Mouse (Mus musculus): ENCODE measurements around the gene Lyl1. TPM values are rescaled to one million over a fixed set of nuclear protein-coding genes. Genes with fewer than 3 reads are reported as not detected.

The Lyl1 gene
- polyA plus RNA-seq, 1 experiment from 2014 or later: 4.8 TPM

DNA sequence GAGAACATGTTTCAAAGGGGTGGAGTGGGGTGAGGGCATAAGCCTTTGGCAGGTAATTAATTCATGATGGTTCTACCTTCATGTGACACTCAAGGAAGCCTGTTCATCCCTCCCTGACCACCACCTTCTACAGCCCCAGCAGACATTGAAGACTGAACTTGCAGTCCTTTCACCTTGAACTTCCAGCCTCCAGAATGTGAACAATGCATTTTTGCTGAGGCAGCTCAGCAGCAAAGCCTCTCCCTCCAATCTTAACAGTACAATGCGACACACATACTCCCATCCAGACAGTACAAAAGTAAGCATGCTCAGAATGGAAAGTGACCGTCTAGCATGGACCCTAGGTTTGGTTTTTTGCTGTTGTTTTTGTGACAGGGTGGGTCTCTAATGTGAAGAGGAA is 19.8 kb upstream of the Lyl1 start:
- Histone ChIP-seq H3K4me2 (ENCODE audit: low read depth, severe bottlenecking) (no peak overlapping the region), H3K4me3 (ENCODE audit: low read depth, low read length) (no peak overlapping the region), H3K9ac (ENCODE audit: low read length) (no peak overlapping the region), H3K36me3 (ENCODE audit: control insufficient read depth, insufficient read depth, low read length) (peaks cover 14% of the 10 kb centered on the region; the same call in 1 of the 2 replicates), H3K9me3 (ENCODE audit: control insufficient read depth, low read length) (no peaks in the 10 kb centered on the region), H3K27ac (replicated peaks; ENCODE audit: low read depth, low read length) (no peak overlapping the region), H3K27me3 (ENCODE audit: control insufficient read depth, insufficient read depth, low read length) (no peaks in the 10 kb centered on the region), H3K4me1 (ENCODE audit: control insufficient read depth, insufficient read depth, low read length) (peaks cover 13% of the 10 kb centered on the region)
- DNase-seq (ENCODE audit: low spot score) (no peak), ATAC-seq (ENCODE audit: insufficient number of reproducible peaks, low FRiP score, low TSS enrichment, low read depth) (no peak)
- WGBS: 90% methylated on average over 2 of the region's 2 CpGs

DNA sequence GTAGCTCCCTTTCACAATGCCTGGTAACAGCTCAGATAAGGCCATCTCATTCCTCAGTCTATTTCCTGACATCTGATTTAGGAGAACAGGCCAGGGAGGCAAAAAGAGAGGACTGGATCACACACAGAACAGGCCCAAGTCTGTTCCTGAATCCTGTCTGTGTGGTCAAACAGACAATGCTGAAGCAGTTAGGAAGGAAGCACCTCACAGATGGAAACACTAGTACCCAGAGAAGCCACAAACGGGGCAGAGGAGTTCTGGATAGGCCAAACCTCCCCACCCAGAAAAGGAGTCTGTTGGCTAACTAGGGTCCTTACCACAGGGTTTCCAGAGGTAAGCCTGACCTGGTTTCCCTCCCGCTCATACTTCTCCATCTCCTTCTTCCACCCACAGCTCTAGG is 19.0 kb upstream of the Lyl1 start:
- Histone ChIP-seq H3K36me3 (ENCODE audit: control insufficient read depth, insufficient read depth, low read length) (peaks cover 13% of the 10 kb centered on the region; the same call in 1 of the 2 replicates), H3K4me2 (ENCODE audit: low read depth, severe bottlenecking) (no peak overlapping the region), H3K9ac (ENCODE audit: low read length) (peak overlapping the region; percentile 14; the same call in 1 of the 2 replicates), H3K4me1 (ENCODE audit: control insufficient read depth, insufficient read depth, low read length) (peaks cover 14% of the 10 kb centered on the region), H3K9me3 (ENCODE audit: control insufficient read depth, low read length) (no peaks in the 10 kb centered on the region), H3K27me3 (ENCODE audit: control insufficient read depth, insufficient read depth, low read length) (no peaks in the 10 kb centered on the region), H3K27ac (replicated peaks; ENCODE audit: low read depth, low read length) (no peak overlapping the region), H3K4me3 (ENCODE audit: low read depth, low read length) (no peak overlapping the region)
- DNase-seq (ENCODE audit: low spot score) (no peak), ATAC-seq (ENCODE audit: insufficient number of reproducible peaks, low FRiP score, low TSS enrichment, low read depth) (no peak)
- WGBS: 89% methylated on average over 2 of the region's 2 CpGs

DNA sequence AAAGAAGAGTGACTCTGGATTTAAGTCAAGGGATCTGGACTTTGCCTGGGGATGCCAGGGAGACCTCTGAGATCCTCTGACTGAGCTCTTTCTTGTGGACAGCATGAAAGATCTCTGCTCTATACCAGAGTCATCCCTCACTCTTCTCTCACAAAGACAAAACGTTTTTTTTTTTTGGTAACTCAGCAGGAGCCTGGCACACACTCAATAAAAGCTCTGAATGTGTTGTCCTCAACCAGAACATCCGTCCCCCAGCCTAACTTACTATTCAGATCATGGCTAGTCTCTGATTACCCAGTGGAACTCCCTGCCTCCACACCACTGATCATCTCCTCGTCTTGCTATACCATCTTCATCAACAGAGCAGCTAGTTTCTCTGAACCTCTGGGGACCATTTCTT is 16.7 kb upstream of the Lyl1 start:
- Histone ChIP-seq H3K27ac (replicated peaks; ENCODE audit: low read depth, low read length) (no peak overlapping the region), H3K36me3 (ENCODE audit: control insufficient read depth, insufficient read depth, low read length) (peaks cover 12% of the 10 kb centered on the region; the same call in 1 of the 2 replicates)

DNA sequence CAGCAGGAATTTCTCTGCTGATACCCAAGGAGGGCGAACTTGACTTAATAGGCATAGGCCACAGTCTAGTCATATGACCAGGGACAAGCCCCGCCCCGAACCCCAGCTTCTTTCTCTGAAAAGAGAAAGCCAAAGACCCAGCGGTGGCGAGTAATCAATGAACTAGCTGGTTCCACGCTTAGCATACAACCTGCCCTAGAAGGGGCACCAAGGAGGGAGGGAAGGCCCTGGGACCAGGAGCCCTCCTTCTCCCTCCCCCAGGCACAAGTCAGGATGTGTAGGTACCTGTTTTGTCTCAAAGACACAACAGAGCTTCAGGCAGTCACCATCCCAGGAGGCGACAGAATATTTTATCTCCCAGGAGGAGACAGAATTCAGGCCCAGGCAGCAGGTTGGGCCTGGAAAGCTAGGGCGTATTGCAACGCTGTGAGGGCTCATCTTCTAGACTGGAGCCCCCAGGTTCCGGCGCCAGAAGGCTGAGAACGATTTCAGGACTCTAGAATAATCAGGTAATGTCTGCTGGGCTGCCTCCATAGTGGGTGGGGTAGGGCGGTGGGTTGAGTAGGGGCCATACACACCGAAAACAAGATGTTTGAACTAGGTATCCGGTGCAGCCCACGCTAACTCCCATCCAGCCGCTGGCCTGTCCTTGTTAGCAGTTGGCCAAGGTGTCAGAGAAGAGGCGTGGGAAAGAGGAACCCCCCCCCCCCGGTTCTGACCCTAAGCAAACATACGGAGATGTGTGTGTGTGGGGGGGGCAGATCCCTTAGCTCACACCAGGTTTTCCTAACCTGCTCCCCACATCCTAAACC is 14.9 kb upstream of the Lyl1 start, which contains the start of gene Trmt1:
Gene Trmt1 (plus strand): TSS at position 117 of the 812 bp plus-strand sequence.
- DNase-seq (ENCODE audit: low spot score) (peak; percentile 49), ATAC-seq (ENCODE audit: insufficient number of reproducible peaks, low FRiP score, low TSS enrichment, low read depth) (peak; percentile 29; the same call in 1 of the 2 replicates)
- Histone ChIP-seq H3K27ac (replicated peaks; ENCODE audit: low read depth, low read length) (peak within 1 kb of the TSS; percentile 98), H3K4me2 (ENCODE audit: low read depth, severe bottlenecking) (peak within 1 kb of the TSS; percentile 92), H3K27me3 (ENCODE audit: control insufficient read depth, insufficient read depth, low read length) (no peaks in the 10 kb centered on the region), H3K36me3 (ENCODE audit: control insufficient read depth, insufficient read depth, low read length) (peaks cover 15% of the 10 kb centered on the region; the same call in 1 of the 2 replicates), H3K4me3 (ENCODE audit: low read depth, low read length) (peak within 1 kb of the TSS; percentile 100), H3K4me1 (ENCODE audit: control insufficient read depth, insufficient read depth, low read length) (peaks cover 23% of the 10 kb centered on the region), H3K9ac (ENCODE audit: low read length) (peak within 1 kb of the TSS; percentile 100), H3K9me3 (ENCODE audit: control insufficient read depth, low read length) (no peaks in the 10 kb centered on the region)
- 11% methylated on average over 19 of the region's 20 CpGs for WGBS

More for the DNA sequence above, 16.7 kb upstream of the Lyl1 start:
- Histone ChIP-seq H3K4me2 (ENCODE audit: low read depth, severe bottlenecking) (no peak overlapping the region), H3K4me1 (ENCODE audit: control insufficient read depth, insufficient read depth, low read length) (peaks cover 14% of the 10 kb centered on the region), H3K27me3 (ENCODE audit: control insufficient read depth, insufficient read depth, low read length) (no peaks in the 10 kb centered on the region), H3K9ac (ENCODE audit: low read length) (no peak overlapping the region), H3K9me3 (ENCODE audit: control insufficient read depth, low read length) (no peaks in the 10 kb centered on the region), H3K4me3 (ENCODE audit: low read depth, low read length) (no peak overlapping the region)
- 73% methylated on average over 3 of the region's 3 CpGs for WGBS
- ATAC-seq (ENCODE audit: insufficient number of reproducible peaks, low FRiP score, low TSS enrichment, low read depth): no peak
- DNase-seq (ENCODE audit: low spot score): no peak

DNA sequence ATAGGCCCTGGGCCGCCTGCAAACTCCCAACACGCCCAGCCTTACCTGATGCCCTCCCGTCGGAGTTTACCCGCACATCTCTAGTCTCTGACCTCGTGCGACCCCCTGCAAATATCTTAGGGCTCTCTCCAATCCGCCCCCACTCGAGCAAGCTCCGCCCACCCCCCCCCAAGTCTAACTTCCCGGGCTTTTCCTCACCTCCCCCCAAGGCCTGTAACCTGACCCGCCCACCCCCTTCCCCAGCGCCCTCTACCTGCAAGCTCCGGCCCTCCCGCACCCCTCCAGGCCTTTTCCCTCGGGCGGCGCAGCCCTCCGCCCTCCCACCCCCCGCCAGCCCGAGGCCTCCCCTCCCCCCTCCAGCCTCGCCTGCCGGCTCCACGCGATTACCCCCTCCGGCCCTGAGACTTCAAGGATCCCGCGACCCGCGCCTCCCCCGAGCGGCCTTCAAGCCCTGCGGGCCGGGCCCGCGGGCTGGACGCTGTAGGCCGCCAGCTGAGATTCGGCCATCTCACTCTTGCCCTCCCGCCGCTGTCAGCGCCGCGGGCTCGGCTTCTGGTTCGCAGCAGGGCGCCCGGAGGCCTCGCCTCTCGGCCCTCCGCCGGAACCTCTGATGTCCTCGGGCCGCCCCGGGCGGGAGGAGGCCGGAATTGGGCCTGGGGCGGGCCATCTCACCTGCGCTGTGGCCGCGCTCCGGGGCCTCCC is 14.1 kb upstream of the Lyl1 start:
- peak overlapping the region; percentile 98 for H3K27ac ChIP-seq (replicated peaks; ENCODE audit: low read depth, low read length)
- peaks cover 23% of the 10 kb centered on the region for H3K4me1 ChIP-seq (ENCODE audit: control insufficient read depth, insufficient read depth, low read length)
- peaks cover 14% of the 10 kb centered on the region; the same call in 1 of the 2 replicates for H3K36me3 ChIP-seq (ENCODE audit: control insufficient read depth, insufficient read depth, low read length)
- DNase-seq (ENCODE audit: low spot score) (peak; percentile 79), ATAC-seq (ENCODE audit: insufficient number of reproducible peaks, low FRiP score, low TSS enrichment, low read depth) (peak; percentile 71)
- H3K9me3 ChIP-seq (ENCODE audit: control insufficient read depth, low read length): no peaks in the 10 kb centered on the region
- peak overlapping the region; percentile 100 for H3K4me3 ChIP-seq (ENCODE audit: low read depth, low read length)
- H3K9ac ChIP-seq (ENCODE audit: low read length): peak overlapping the region; percentile 100
- no peaks in the 10 kb centered on the region for H3K27me3 ChIP-seq (ENCODE audit: control insufficient read depth, insufficient read depth, low read length)
- peak overlapping the region; percentile 92 for H3K4me2 ChIP-seq (ENCODE audit: low read depth, severe bottlenecking)
- under 1% methylated on average over 44 of the region's 62 CpGs for WGBS

DNA sequence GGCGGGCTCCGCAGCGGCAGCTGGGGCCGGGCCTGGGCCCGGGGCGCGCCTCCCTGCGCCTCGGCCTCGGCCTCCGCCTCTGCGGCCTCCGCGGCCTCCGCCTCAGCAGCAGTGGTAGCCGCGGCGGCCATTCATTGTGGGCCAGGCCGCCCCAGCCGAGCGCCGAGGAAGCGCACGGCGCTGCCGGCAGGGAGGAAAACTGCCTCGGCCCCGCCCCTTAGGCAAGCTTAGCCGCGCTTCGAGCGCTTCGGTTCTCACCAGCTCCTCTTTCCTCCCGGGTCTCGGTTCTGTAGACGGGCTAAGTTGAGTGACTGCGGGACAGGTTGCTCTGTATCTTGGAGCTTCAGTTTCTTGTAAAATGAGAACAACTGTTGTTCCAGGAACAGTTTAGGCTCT is 13.6 kb upstream of the Lyl1 start, which contains the start of gene Nacc1:
Gene Nacc1 (minus strand): TSS at position 158 of the 396 bp plus-strand sequence.
- Histone ChIP-seq H3K9me3 (ENCODE audit: control insufficient read depth, low read length) (no peaks in the 10 kb centered on the region), H3K27ac (replicated peaks; ENCODE audit: low read depth, low read length) (peak within 1 kb of the TSS; percentile 98), H3K27me3 (ENCODE audit: control insufficient read depth, insufficient read depth, low read length) (no peaks in the 10 kb centered on the region), H3K4me3 (ENCODE audit: low read depth, low read length) (peak within 1 kb of the TSS; percentile 100), H3K9ac (ENCODE audit: low read length) (peak within 1 kb of the TSS; percentile 100), H3K36me3 (ENCODE audit: control insufficient read depth, insufficient read depth, low read length) (peaks cover 12% of the 10 kb centered on the region; the same call in 1 of the 2 replicates), H3K4me1 (ENCODE audit: control insufficient read depth, insufficient read depth, low read length) (peaks cover 23% of the 10 kb centered on the region), H3K4me2 (ENCODE audit: low read depth, severe bottlenecking) (peak within 1 kb of the TSS; percentile 92)
- peak; percentile 76 for ATAC-seq (ENCODE audit: insufficient number of reproducible peaks, low FRiP score, low TSS enrichment, low read depth)
- DNase-seq (ENCODE audit: low spot score): peak; percentile 89
- WGBS: under 1% methylated on average over 34 of the region's 37 CpGs

DNA sequence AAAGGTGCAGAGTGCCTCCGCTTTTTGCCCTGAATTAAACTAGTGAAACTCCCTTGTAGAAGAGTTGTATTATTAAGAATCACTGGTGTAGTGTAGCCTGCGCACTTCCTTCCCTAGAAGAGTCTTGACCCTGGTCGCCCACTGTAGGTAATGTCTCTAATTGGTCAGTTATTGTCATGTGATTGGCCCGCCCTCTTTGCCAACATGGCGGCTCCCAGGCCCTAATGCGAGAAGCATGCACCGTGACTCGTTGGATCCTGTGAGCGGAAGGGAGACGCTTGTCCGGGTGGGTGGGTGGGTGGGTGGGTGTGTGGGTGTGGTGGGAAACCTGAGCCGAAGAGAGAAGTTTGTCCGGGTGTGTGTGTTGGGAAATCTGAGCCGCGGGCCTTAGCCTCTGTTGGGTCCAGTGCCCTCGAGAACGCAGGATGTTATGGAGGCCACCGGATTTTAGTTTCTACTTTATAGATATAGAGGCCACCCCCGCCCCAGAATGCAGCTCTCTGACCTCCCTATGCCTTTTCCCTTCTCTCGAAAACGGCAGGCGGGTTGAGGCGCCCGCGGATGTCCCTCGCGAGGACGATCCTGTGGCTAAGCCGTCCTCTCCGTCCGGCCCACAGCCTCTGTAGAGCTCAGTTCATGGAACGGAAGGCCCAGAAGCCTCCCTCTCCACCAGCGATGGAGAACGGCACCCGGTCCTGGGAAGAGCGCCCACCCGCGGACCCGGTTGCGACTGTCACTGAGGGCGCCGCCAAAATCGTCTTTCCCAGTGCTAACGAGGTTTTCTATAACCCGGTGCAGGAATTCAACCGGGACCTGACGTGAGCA is 12.0 kb upstream of the Lyl1 start:
- Histone ChIP-seq H3K9ac (ENCODE audit: low read length) (peak overlapping the region; percentile 77), H3K36me3 (ENCODE audit: control insufficient read depth, insufficient read depth, low read length) (peaks cover 3% of the 10 kb centered on the region; the same call in 1 of the 2 replicates), H3K4me3 (ENCODE audit: low read depth, low read length) (peak overlapping the region; percentile 91), H3K4me1 (ENCODE audit: control insufficient read depth, insufficient read depth, low read length) (peaks cover 20% of the 10 kb centered on the region), H3K27ac (replicated peaks; ENCODE audit: low read depth, low read length) (peak overlapping the region; percentile 45; the same call in 1 of the 2 replicates), H3K27me3 (ENCODE audit: control insufficient read depth, insufficient read depth, low read length) (no peaks in the 10 kb centered on the region), H3K9me3 (ENCODE audit: control insufficient read depth, low read length) (no peaks in the 10 kb centered on the region), H3K4me2 (ENCODE audit: low read depth, severe bottlenecking) (peak overlapping the region; percentile 79)
- ATAC-seq (ENCODE audit: insufficient number of reproducible peaks, low FRiP score, low TSS enrichment, low read depth): peak; percentile 84
- WGBS: under 1% methylated on average over 47 of the region's 47 CpGs
- DNase-seq (ENCODE audit: low spot score): peak; percentile 90

Measured in limb, embryonic 11.5 days (tissue).